Mouse (Mus musculus): ENCODE data around the gene Ly86. TPM values are rescaled to one million over a fixed set of nuclear protein-coding genes. Genes with fewer than 3 reads are reported as not detected.

The Ly86 gene
- polyA plus RNA-seq, 1 experiment from 2014 or later = 8.6 TPM

DNA sequence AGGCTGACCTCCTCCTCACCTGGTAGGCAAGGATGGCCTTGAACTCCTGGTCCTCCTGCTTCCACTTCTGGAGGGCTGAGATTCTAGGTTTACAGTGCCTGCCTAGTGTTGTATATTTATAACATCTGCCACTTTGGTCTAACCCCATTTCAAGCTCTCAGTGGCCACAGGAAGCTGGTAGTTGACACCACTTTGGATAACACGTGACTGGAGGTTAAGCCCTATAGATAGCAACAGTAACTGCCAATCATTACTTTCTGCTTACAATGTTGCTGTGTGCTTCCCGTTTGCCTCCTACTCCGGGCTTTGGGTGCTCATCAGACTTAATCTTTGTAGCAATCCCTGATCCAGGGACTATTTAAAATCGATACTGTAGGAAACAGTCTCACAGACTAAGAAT, 87.6 kb downstream of the Ly86 start:
- no peaks in the 10 kb centered on the region for H3K36me3 ChIP-seq (ENCODE audit: control insufficient read depth, insufficient read depth, low read length)
- peaks cover 18% of the 10 kb centered on the region for H3K27me3 ChIP-seq (ENCODE audit: control insufficient read depth, insufficient read depth, low read length)
- DNase-seq (ENCODE audit: low spot score) = no peak
- no peaks in the 10 kb centered on the region for H3K9me3 ChIP-seq (ENCODE audit: control insufficient read depth, low read length)
- ATAC-seq (ENCODE audit: low FRiP score) = no peak
- H3K9ac ChIP-seq (ENCODE audit: low read depth, low read length) = no peak overlapping the region
- H3K27ac ChIP-seq (ENCODE audit: low read depth, low read length) = no peak overlapping the region
- WGBS = 45% methylated on average over 4 of the region's 4 CpGs
- H3K4me2 ChIP-seq (replicated peaks; ENCODE audit: low read depth, low read length) = no peak overlapping the region
- no peak overlapping the region for H3K4me3 ChIP-seq (ENCODE audit: low read depth, low read length)
- no peaks in the 10 kb centered on the region for H3K4me1 ChIP-seq (replicated peaks; ENCODE audit: control insufficient read depth, insufficient read depth, low read length)

DNA sequence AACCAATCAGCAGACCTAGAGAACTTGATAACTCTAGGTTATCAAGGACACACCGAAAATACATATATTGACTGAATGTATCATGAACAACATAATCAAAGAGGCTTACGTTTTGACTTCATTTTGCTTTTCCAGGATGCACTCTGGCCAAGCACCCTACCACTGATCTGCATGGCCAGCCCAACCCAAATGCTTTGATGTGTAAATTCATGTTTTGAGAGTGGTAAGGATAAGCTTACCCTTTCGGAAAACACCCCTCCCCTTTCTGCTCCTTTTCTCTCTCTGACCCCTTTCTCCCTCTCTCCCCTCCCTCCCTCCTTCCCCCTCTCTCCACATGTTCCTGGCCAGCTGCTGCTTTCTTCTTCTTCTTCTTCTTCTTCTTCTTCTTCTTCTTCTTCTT, 88.1 kb downstream of the Ly86 start:
- H3K4me1 ChIP-seq (replicated peaks; ENCODE audit: control insufficient read depth, insufficient read depth, low read length) = no peaks in the 10 kb centered on the region
- no peak overlapping the region for H3K9ac ChIP-seq (ENCODE audit: low read depth, low read length)
- H3K36me3 ChIP-seq (ENCODE audit: control insufficient read depth, insufficient read depth, low read length) = no peaks in the 10 kb centered on the region
- DNase-seq (ENCODE audit: low spot score) (no peak), ATAC-seq (ENCODE audit: low FRiP score) (no peak)
- peaks cover 18% of the 10 kb centered on the region for H3K27me3 ChIP-seq (ENCODE audit: control insufficient read depth, insufficient read depth, low read length)
- no peaks in the 10 kb centered on the region for H3K9me3 ChIP-seq (ENCODE audit: control insufficient read depth, low read length)
- H3K4me2 ChIP-seq (replicated peaks; ENCODE audit: low read depth, low read length) = no peak overlapping the region
- no peak overlapping the region for H3K4me3 ChIP-seq (ENCODE audit: low read depth, low read length)
- H3K27ac ChIP-seq (ENCODE audit: low read depth, low read length) = no peak overlapping the region
- WGBS = 23% methylated on average over 3 of the region's 3 CpGs

DNA sequence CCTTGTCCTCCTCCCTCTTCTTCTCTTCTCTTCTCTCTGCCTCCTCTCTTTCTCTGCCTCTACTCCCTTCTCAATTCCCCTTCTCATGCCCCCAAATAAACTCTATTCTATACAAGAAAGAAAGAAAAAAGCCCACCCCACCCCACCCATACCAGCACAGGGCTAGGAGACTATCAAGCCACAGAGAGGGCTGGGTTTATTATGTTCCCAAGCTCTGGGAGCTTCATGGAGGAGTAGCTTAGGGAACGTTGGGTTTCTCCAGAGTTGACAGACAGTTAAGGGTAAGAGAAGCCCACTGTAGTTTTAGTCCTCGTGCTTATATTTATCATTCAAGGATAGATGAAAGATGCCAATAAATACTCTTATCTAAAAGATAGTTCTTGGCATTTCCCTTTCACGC, 88.7 kb downstream of the Ly86 start:
- ATAC-seq (ENCODE audit: low FRiP score) = no peak
- WGBS = 14% methylated on average over 3 of the region's 3 CpGs

DNA sequence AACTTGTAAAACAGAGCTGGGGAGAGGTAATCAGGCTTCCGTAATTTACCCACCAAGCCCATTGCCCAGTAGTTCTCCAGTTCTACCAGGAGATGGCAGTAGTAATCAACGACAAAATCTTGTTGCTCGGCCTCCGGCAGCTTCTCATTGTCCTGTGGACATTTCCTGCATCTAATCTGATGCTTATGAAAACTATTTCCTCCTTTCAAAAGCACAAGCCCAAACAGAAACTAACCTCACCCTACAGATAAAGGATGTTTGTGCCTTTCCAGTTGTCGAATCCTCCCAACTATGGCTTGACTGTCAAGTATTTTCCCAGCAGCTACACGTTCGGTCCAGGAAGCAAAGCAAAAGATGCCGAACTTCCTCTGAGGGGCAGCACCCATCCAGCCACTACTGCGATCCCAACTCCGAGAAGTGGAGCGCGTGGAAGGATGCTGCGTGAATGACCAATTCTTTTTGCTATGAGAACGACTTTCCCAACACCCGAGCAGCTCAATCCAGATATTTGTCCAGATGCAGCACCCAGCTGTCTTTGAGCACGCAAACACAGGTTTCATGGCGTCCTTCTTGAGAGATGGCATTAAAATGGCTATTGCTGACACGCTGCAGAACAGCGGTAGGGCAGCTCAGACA, 89.2 kb downstream of the Ly86 start:
- no peaks in the 10 kb centered on the region for H3K36me3 ChIP-seq (ENCODE audit: control insufficient read depth, insufficient read depth, low read length)
- peak overlapping the region; percentile 40 for H3K9ac ChIP-seq (ENCODE audit: low read depth, low read length)
- no peak overlapping the region for H3K27ac ChIP-seq (ENCODE audit: low read depth, low read length)
- peak; percentile 85 for DNase-seq (ENCODE audit: low spot score)
- peak overlapping the region; percentile 36 for H3K4me3 ChIP-seq (ENCODE audit: low read depth, low read length)
- H3K27me3 ChIP-seq (ENCODE audit: control insufficient read depth, insufficient read depth, low read length) = peaks cover 18% of the 10 kb centered on the region
- no peaks in the 10 kb centered on the region for H3K4me1 ChIP-seq (replicated peaks; ENCODE audit: control insufficient read depth, insufficient read depth, low read length)
- H3K4me2 ChIP-seq (replicated peaks; ENCODE audit: low read depth, low read length) = peak overlapping the region; percentile 38
- H3K9me3 ChIP-seq (ENCODE audit: control insufficient read depth, low read length) = no peaks in the 10 kb centered on the region
- peak; percentile 60 for ATAC-seq (ENCODE audit: low FRiP score)
- 1% methylated on average over 19 of the region's 19 CpGs for WGBS

More for the DNA sequence above, 88.7 kb downstream of the Ly86 start:
- DNase-seq (ENCODE audit: low spot score) = no peak
- no peaks in the 10 kb centered on the region for H3K36me3 ChIP-seq (ENCODE audit: control insufficient read depth, insufficient read depth, low read length)
- no peak overlapping the region for H3K4me3 ChIP-seq (ENCODE audit: low read depth, low read length)
- H3K27me3 ChIP-seq (ENCODE audit: control insufficient read depth, insufficient read depth, low read length) = peaks cover 18% of the 10 kb centered on the region
- H3K9me3 ChIP-seq (ENCODE audit: control insufficient read depth, low read length) = no peaks in the 10 kb centered on the region
- H3K27ac ChIP-seq (ENCODE audit: low read depth, low read length) = no peak overlapping the region
- no peak overlapping the region for H3K9ac ChIP-seq (ENCODE audit: low read depth, low read length)
- no peak overlapping the region for H3K4me2 ChIP-seq (replicated peaks; ENCODE audit: low read depth, low read length)
- H3K4me1 ChIP-seq (replicated peaks; ENCODE audit: control insufficient read depth, insufficient read depth, low read length) = no peaks in the 10 kb centered on the region

DNA sequence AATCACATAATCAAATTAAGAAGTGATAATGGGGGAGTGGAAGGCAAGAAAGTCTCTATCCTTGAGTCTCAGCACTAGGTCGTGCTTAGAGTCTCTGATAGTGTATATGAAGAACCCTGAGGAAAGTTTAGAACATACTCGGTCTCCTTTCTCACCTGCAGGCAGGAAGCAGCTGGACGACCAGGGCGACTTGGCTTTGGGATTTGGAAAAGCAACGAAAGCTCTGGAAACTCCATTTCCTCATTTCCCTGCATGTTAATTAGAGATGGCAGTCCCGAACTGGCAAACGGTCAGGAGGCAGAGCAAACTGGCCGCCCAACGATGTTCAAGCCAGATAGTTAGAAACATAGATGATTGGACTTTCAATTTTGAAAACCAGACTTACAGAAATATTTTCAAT, 89.8 kb downstream of the Ly86 start:
- no peaks in the 10 kb centered on the region for H3K9me3 ChIP-seq (ENCODE audit: control insufficient read depth, low read length)
- H3K27me3 ChIP-seq (ENCODE audit: control insufficient read depth, insufficient read depth, low read length) = peaks cover 18% of the 10 kb centered on the region
- peak overlapping the region; percentile 36 for H3K4me3 ChIP-seq (ENCODE audit: low read depth, low read length)
- ATAC-seq (ENCODE audit: low FRiP score) (no peak), DNase-seq (ENCODE audit: low spot score) (no peak)
- peak overlapping the region; percentile 38 for H3K4me2 ChIP-seq (replicated peaks; ENCODE audit: low read depth, low read length)
- H3K27ac ChIP-seq (ENCODE audit: low read depth, low read length) = no peak overlapping the region
- no peaks in the 10 kb centered on the region for H3K4me1 ChIP-seq (replicated peaks; ENCODE audit: control insufficient read depth, insufficient read depth, low read length)
- WGBS = 9% methylated on average over 9 of the region's 9 CpGs
- no peak overlapping the region; the same call in 1 of the 2 replicates for H3K9ac ChIP-seq (ENCODE audit: low read depth, low read length)
- no peaks in the 10 kb centered on the region for H3K36me3 ChIP-seq (ENCODE audit: control insufficient read depth, insufficient read depth, low read length)

DNA sequence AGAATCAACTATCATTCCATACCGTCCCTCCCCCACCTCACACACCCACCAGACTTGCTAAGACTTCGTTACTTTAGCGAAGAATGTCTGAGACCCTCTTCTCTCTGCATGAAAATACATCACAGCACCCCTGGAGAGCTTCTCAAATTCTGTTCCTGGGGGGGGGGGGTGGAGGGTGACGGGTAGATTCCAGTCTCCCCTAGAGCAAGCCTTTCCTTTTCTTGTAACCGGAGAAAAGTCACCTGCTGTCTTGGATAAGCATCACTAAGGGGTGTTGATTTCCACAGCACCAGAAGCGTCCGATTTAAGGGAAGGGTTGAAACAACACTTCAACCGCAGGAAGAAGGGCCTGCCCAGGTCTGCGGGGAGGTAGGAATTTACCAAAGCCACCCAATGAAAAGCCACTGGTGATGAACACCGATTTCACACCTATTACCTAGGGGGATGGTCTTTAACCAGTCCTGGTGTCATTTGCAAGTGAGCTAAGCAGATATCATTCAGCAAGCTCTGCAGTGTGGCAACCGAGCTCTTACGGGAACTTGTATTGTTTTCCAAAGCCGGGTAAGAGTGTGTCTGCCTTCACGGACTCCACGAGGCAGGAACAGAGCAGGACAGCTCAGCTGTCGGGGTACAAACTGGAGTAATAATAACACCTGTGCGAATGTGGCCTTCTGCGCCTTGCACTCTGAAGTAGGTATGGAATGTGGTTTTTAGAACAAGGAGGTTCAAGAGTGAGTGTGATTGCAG, 91.4 kb downstream of the Ly86 start:
- Histone ChIP-seq H3K9ac (ENCODE audit: low read depth, low read length) (no peak overlapping the region), H3K27me3 (ENCODE audit: control insufficient read depth, insufficient read depth, low read length) (peaks cover 18% of the 10 kb centered on the region), H3K36me3 (ENCODE audit: control insufficient read depth, insufficient read depth, low read length) (no peaks in the 10 kb centered on the region), H3K4me3 (ENCODE audit: low read depth, low read length) (no peak overlapping the region), H3K4me1 (replicated peaks; ENCODE audit: control insufficient read depth, insufficient read depth, low read length) (no peaks in the 10 kb centered on the region), H3K27ac (ENCODE audit: low read depth, low read length) (no peak overlapping the region), H3K4me2 (replicated peaks; ENCODE audit: low read depth, low read length) (no peak overlapping the region), H3K9me3 (ENCODE audit: control insufficient read depth, low read length) (no peaks in the 10 kb centered on the region)
- DNase-seq (ENCODE audit: low spot score) = no peak
- no peak for ATAC-seq (ENCODE audit: low FRiP score)
- 3% methylated on average over 18 of the region's 18 CpGs for WGBS

DNA sequence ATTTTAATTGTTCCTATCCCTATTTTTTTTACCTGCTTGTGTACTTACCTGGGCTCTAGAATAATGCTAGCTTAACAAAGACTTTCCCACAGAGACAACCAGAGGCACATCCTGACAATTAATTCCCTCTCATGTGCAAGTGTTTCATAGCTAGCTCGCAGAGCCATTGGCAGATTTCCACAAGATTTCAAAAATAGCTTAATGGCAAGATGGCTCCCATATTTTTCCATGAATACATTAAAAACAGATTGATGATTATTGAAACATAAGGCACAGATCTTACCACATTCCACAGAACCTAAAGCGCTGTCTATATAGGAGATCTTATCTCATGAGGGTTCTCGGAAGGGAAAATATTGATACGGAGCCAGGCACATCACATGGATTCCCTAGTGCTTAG, 93.8 kb downstream of the Ly86 start:
- Histone ChIP-seq H3K36me3 (ENCODE audit: control insufficient read depth, insufficient read depth, low read length) (no peaks in the 10 kb centered on the region), H3K9me3 (ENCODE audit: control insufficient read depth, low read length) (no peaks in the 10 kb centered on the region), H3K9ac (ENCODE audit: low read depth, low read length) (no peak overlapping the region), H3K27ac (ENCODE audit: low read depth, low read length) (no peak overlapping the region), H3K4me2 (replicated peaks; ENCODE audit: low read depth, low read length) (no peak overlapping the region), H3K4me1 (replicated peaks; ENCODE audit: control insufficient read depth, insufficient read depth, low read length) (no peaks in the 10 kb centered on the region), H3K4me3 (ENCODE audit: low read depth, low read length) (no peak overlapping the region), H3K27me3 (ENCODE audit: control insufficient read depth, insufficient read depth, low read length) (peaks cover 18% of the 10 kb centered on the region)
- no peak for ATAC-seq (ENCODE audit: low FRiP score)
- WGBS = 92% methylated on average over 4 of the region's 4 CpGs
- no peak for DNase-seq (ENCODE audit: low spot score)

DNA sequence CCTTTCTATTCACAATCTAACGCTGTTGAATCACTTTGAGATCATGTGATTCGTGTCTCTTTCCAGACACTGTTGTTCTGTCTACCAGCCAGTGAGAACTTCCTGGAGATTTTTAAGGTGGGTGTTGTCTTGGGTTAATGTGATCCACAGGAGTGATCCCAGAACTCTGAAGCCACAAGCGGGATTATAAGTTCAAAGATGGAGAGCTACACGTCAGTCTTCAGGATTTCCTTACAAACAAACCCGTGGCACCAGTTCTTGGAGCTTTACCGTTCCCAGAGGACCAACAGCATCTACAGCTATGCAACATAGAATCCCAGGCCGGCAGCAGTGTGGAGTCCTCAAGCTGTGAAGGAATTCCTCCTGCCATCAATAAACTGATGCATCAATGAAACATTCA, 94.5 kb downstream of the Ly86 start:
- Histone ChIP-seq H3K27me3 (ENCODE audit: control insufficient read depth, insufficient read depth, low read length) (peaks cover 18% of the 10 kb centered on the region), H3K4me3 (ENCODE audit: low read depth, low read length) (no peak overlapping the region), H3K4me1 (replicated peaks; ENCODE audit: control insufficient read depth, insufficient read depth, low read length) (no peaks in the 10 kb centered on the region), H3K9ac (ENCODE audit: low read depth, low read length) (no peak overlapping the region), H3K9me3 (ENCODE audit: control insufficient read depth, low read length) (no peaks in the 10 kb centered on the region), H3K4me2 (replicated peaks; ENCODE audit: low read depth, low read length) (no peak overlapping the region), H3K27ac (ENCODE audit: low read depth, low read length) (no peak overlapping the region), H3K36me3 (ENCODE audit: control insufficient read depth, insufficient read depth, low read length) (no peaks in the 10 kb centered on the region)
- DNase-seq (ENCODE audit: low spot score) (no peak), ATAC-seq (ENCODE audit: low FRiP score) (no peak)
- 60% methylated on average over 7 of the region's 7 CpGs for WGBS

DNA sequence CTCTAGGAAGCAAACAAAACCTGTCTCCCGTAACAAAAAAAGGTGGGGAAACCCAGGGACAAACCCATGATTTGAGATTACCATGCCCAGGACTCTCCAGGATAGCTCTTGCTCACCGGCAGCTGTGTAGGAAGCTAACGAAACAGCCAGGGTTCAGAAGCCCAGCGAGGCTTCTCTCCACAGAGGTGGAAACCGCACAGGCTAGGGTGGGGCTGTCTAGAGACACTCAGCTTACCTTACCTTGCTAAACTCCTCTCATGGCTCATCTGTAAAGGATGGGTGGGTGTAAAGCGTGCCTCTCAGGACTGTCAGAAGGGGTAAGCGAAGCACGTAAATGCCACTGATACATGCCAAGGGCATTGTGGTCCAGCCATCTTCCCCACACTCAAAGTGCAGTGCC, 94.9 kb downstream of the Ly86 start:
- H3K9ac ChIP-seq (ENCODE audit: low read depth, low read length) = no peak overlapping the region
- 70% methylated on average over 8 of the region's 8 CpGs for WGBS

More for the DNA sequence above, 94.9 kb downstream of the Ly86 start:
- Histone ChIP-seq H3K36me3 (ENCODE audit: control insufficient read depth, insufficient read depth, low read length) (no peaks in the 10 kb centered on the region), H3K27ac (ENCODE audit: low read depth, low read length) (no peak overlapping the region), H3K4me3 (ENCODE audit: low read depth, low read length) (no peak overlapping the region), H3K4me1 (replicated peaks; ENCODE audit: control insufficient read depth, insufficient read depth, low read length) (no peaks in the 10 kb centered on the region), H3K4me2 (replicated peaks; ENCODE audit: low read depth, low read length) (no peak overlapping the region), H3K27me3 (ENCODE audit: control insufficient read depth, insufficient read depth, low read length) (peaks cover 18% of the 10 kb centered on the region), H3K9me3 (ENCODE audit: control insufficient read depth, low read length) (no peaks in the 10 kb centered on the region)
- no peak for ATAC-seq (ENCODE audit: low FRiP score)
- no peak for DNase-seq (ENCODE audit: low spot score)

Data from hindbrain, embryonic 11.5 days (tissue).